Mouse (Mus musculus) midbrain, embryonic 16.5 days (tissue): ENCODE measurements around the gene Pemt. TPM values are rescaled to one million over a fixed set of nuclear protein-coding genes. Genes with fewer than 3 reads are reported as not detected.

Source experiments
- ATAC-seq: fragments of 200-750 bp; cut with Nextera tagmentation; 2 replicates; pipeline ENCODE4 v1.8.0; 2017; ENCODE audit warnings: moderate TSS enrichment
- H3K27ac ChIP-seq: fragments of 300-500 bp; sonication (generic); 2 replicates; pipeline ENCODE4 v1.5.1; 2014; ENCODE audit warnings: mild to moderate bottlenecking, low read length, mixed read lengths
- H3K27me3 ChIP-seq: fragments of 300-500 bp; sonication (generic); 2 replicates; pipeline ENCODE4 v1.6.1; 2014; ENCODE audit warnings: low read depth, low read length, mixed read lengths; ENCODE audit not compliant: control insufficient read depth, insufficient read depth
- H3K36me3 ChIP-seq: fragments of 300-500 bp; sonication (generic); 2 replicates; pipeline ENCODE4 v1.6.1; 2014; ENCODE audit warnings: mild to moderate bottlenecking, low read length, moderate library complexity, mixed read lengths; ENCODE audit not compliant: control insufficient read depth, insufficient read depth
- H3K4me1 ChIP-seq: fragments of 300-500 bp; sonication (generic); 2 replicates; pipeline ENCODE4 v1.6.1; 2014; ENCODE audit warnings: mild to moderate bottlenecking, low read length, mixed read lengths; ENCODE audit not compliant: control insufficient read depth, insufficient read depth
- H3K4me2 ChIP-seq: fragments of 300-500 bp; sonication (generic); 2 replicates; pipeline ENCODE4 v1.6.1; 2014; ENCODE audit warnings: mild to moderate bottlenecking, low read length, mixed read lengths
- H3K4me3 ChIP-seq: fragments of 300-500 bp; sonication (generic); 2 replicates; pipeline ENCODE4 v1.5.1; 2014; ENCODE audit warnings: low read depth, mild to moderate bottlenecking, low read length, moderate library complexity, mixed read lengths
- H3K9ac ChIP-seq: fragments of 300-500 bp; sonication (generic); 2 replicates; pipeline ENCODE4 v1.6.1; 2014; ENCODE audit warnings: low read depth, low read length, mixed read lengths
- H3K9me3 ChIP-seq: fragments of 300-500 bp; sonication (generic); replicated peaks from 2 replicates; pipeline ENCODE4 v1.6.1; 2014; ENCODE audit warnings: mild to moderate bottlenecking, low read length, mixed read lengths; ENCODE audit not compliant: control insufficient read depth, poor library complexity, severe bottlenecking
- WGBS: fragments of 180-500 bp; shearing (Covaris S2); extraction: QIAGEN DNeasy Blood & Tissue Kit; methylation state at CpG from one replicate; pipeline ENCODE4 v1.1.7; 2014; 5-methylcytosine and 5-hydroxymethylcytosine counted together
- polyA plus RNA-seq: library from polyadenylated mRNA; unstranded; fragments of >200 nt; fragmentation: Nextera tagmentation; extraction: Ambion mirVana; gene quantifications from 2 replicates; pipeline ENCODE4 v1.2.1, GENCODE M21; 2015

Pemt gene
- polyA plus RNA-seq, 1 experiment from 2014 or later, result 9.4 TPM

DNA sequence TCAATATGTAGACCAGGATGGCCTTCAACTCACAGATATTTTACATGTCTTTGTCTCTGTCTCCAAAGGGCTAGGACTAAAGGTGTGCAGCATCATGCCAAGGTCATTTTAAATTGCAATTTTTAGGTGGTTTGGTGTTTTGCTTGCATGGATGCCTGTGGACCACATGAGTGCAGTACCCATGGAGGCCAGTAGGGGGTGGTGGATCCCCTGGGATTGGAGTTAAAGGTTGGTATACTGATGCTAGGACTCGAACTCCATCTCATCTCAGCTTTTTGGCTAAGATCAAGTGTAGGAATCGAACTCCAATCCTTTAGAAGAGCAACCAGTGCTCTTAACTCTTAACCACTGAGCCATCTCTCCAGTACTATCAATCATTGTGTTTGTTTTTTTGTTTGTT is 38.3 kb upstream of the Pemt start:
- H3K27me3 ChIP-seq, result no peaks in the 10 kb centered on the region
- H3K4me3 ChIP-seq, result no peak overlapping the region
- H3K4me1 ChIP-seq, result peaks cover 5% of the 10 kb centered on the region
- H3K9me3 ChIP-seq, result no peaks in the 10 kb centered on the region
- H3K9ac ChIP-seq, result no peak overlapping the region
- no peak overlapping the region for H3K27ac ChIP-seq
- no peak overlapping the region for H3K4me2 ChIP-seq
- no peak for ATAC-seq
- whole genome bisulfite sequencing, result 26% methylated on average over 2 of the region's 2 CpGs
- H3K36me3 ChIP-seq, result no peaks in the 10 kb centered on the region

DNA sequence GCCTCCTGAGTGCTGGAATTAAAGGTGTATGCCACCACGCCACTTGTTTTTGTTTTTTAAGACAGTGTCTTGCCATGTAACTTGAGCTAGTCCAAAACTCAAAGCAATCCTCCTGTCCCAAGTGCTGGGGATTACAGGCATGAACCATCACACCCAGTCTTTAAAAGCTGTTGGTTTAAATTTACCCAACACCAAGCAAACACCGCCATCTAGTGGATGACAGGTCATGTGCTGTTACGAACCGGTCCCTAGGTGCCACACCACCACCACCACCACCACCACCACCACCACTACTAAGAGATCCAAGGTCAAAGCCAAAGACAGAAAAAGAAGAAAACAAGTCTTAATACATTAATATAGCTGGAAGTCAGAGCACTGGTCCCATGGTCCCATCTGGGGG is 30.5 kb upstream of the Pemt start:
- WGBS, result 18% methylated on average over 4 of the region's 4 CpGs
- no peaks in the 10 kb centered on the region for H3K4me1 ChIP-seq
- no peaks in the 10 kb centered on the region for H3K9me3 ChIP-seq
- H3K4me2 ChIP-seq, result no peak overlapping the region
- H3K27ac ChIP-seq, result no peak overlapping the region
- no peaks in the 10 kb centered on the region for H3K27me3 ChIP-seq
- H3K9ac ChIP-seq, result no peak overlapping the region
- no peak overlapping the region for H3K4me3 ChIP-seq
- no peaks in the 10 kb centered on the region for H3K36me3 ChIP-seq
- ATAC-seq, result no peak

DNA sequence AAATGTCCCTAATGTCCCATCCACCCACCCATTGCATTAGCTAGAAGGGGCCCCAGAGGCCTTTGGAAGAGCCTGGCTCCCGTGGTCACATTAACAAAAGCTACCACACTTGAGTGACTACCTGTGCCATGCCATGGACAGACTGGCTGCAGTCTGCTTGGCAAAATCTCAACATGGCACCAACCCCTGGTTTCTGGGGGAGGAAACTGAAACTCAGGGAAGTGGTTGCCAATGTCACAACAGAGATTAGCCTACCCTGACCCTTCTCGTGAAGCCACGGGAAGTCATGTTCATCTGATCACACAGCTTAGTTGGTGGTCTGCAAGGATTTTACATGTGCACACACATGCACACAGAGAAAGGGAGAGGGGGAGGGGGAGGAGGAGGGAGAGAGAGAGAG is 29.9 kb upstream of the Pemt start:
- H3K4me3 ChIP-seq, result no peak overlapping the region
- no peaks in the 10 kb centered on the region for H3K27me3 ChIP-seq
- 80% methylated on average over 3 of the region's 3 CpGs for whole genome bisulfite sequencing

DNA sequence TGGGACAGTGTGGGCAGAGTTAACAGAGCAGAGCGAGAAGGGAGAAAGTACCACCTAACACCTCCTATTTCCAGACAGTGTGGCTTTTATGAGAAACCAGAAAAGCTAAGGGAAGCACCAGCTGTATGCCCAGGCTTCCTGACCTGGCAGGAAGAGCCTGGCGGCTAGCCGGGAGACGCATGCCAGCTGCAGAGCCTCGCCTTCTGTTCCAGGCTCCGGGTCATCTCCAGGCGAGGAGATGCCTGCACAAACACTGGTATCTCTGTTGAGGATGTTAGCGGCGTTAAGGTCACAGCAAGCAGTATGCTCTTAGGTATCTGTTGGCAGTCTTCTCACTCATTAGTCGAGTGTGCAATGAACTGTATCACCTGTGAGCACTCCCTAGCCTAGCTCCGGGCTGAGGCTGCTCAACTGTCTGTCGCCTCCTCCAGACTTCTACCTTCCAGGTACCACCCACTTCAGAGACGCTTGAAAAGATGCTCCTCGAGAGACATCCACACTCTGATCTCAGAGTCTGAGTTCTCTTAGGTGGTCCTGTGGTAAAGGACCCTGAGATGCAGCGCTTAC is 27.7 kb upstream of the Pemt start:
- no peaks in the 10 kb centered on the region for H3K4me1 ChIP-seq
- H3K27ac ChIP-seq, result no peak overlapping the region
- no peak overlapping the region for H3K9ac ChIP-seq
- no peaks in the 10 kb centered on the region for H3K9me3 ChIP-seq
- no peak for ATAC-seq
- no peak overlapping the region for H3K4me2 ChIP-seq
- H3K4me3 ChIP-seq, result no peak overlapping the region
- H3K27me3 ChIP-seq, result no peaks in the 10 kb centered on the region
- no peaks in the 10 kb centered on the region for H3K36me3 ChIP-seq
- 73% methylated on average over 15 of the region's 15 CpGs for WGBS

More for the DNA sequence above, 29.9 kb upstream of the Pemt start:
- Histone ChIP-seq H3K4me2 (no peak overlapping the region), H3K9ac (no peak overlapping the region), H3K36me3 (no peaks in the 10 kb centered on the region), H3K4me1 (no peaks in the 10 kb centered on the region), H3K9me3 (no peaks in the 10 kb centered on the region), H3K27ac (no peak overlapping the region)
- ATAC-seq, result no peak

DNA sequence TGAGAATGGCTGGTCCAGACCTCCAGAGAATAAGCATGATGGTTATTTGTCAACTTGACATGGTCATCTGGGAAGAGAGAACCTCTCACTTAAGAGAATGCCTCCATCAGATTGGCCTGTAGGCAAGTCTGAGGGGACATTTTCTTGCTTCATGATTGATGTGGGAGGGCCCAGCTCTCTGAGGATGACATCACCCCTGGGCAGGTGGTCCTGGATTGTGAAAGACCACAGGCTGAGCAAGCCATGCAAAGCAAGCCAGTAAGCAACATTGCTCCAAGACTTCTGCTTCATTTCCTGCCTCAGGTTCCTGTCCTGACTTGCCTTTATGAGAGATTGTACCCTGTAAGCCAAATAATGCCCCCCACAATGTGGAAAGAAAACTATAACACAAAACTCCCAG is 26.8 kb upstream of the Pemt start:
- Histone ChIP-seq H3K4me2 (no peak overlapping the region), H3K27me3 (no peaks in the 10 kb centered on the region)

GRCm38 (mm10) chr11:60071221-60071620 is 24.9 kb upstream of the Pemt start:
- no peak for ATAC-seq
- Histone ChIP-seq H3K4me1 (no peaks in the 10 kb centered on the region), H3K27me3 (no peaks in the 10 kb centered on the region), H3K9ac (no peak overlapping the region), H3K4me3 (no peak overlapping the region), H3K27ac (no peak overlapping the region), H3K9me3 (no peaks in the 10 kb centered on the region), H3K36me3 (no peaks in the 10 kb centered on the region), H3K4me2 (no peak overlapping the region)
- 85% methylated on average over 6 of the region's 6 CpGs for WGBS

More for the DNA sequence above, 26.8 kb upstream of the Pemt start:
- Histone ChIP-seq H3K9me3 (no peaks in the 10 kb centered on the region), H3K36me3 (no peaks in the 10 kb centered on the region), H3K4me1 (no peaks in the 10 kb centered on the region), H3K9ac (no peak overlapping the region), H3K4me3 (no peak overlapping the region), H3K27ac (no peak overlapping the region)
- ATAC-seq, result no peak

DNA sequence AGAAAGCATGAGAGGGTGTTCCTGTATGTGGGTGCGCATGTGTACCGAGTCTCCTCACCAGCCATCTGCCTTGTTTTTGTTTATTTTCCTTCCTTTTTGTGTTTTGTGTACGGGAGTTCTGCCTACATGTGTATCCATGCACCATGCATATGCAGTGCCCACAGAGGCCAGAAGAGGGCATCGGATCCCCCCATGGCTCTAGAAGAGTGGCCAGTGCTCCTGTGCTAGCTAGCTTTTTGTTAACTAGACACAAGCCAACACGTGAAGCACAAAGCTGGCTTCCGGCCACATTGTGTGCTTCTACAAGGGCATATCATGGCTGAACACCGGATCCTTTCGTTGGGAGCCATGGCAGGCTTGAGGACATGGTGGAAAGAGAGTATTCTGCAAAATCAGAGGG is 24.3 kb upstream of the Pemt start:
- Histone ChIP-seq H3K27me3 (no peaks in the 10 kb centered on the region), H3K4me3 (no peak overlapping the region), H3K4me1 (no peaks in the 10 kb centered on the region), H3K4me2 (no peak overlapping the region), H3K36me3 (no peaks in the 10 kb centered on the region), H3K27ac (no peak overlapping the region), H3K9ac (no peak overlapping the region), H3K9me3 (no peaks in the 10 kb centered on the region)
- WGBS, result 35% methylated on average over 8 of the region's 8 CpGs
- ATAC-seq, result no peak

GRCm38 (mm10) chr11:60068631-60069030 is 22.3 kb upstream of the Pemt start:
- ATAC-seq, result no peak
- no peak overlapping the region for H3K4me2 ChIP-seq
- H3K36me3 ChIP-seq, result no peaks in the 10 kb centered on the region
- no peak overlapping the region for H3K9ac ChIP-seq
- H3K27ac ChIP-seq, result no peak overlapping the region
- no peaks in the 10 kb centered on the region for H3K4me1 ChIP-seq
- no peaks in the 10 kb centered on the region for H3K9me3 ChIP-seq
- no peak overlapping the region for H3K4me3 ChIP-seq
- H3K27me3 ChIP-seq, result no peaks in the 10 kb centered on the region

GRCm38 (mm10) chr11:60067646-60068045 is 21.4 kb upstream of the Pemt start:
- WGBS, result 94% methylated on average over 4 of the region's 4 CpGs

More at GRCm38 (mm10) chr11:60067646-60068045, 21.4 kb upstream of the Pemt start:
- no peak overlapping the region for H3K4me2 ChIP-seq
- no peaks in the 10 kb centered on the region for H3K4me1 ChIP-seq
- H3K9ac ChIP-seq, result no peak overlapping the region
- ATAC-seq, result no peak
- no peaks in the 10 kb centered on the region for H3K36me3 ChIP-seq
- no peaks in the 10 kb centered on the region for H3K27me3 ChIP-seq
- no peaks in the 10 kb centered on the region for H3K9me3 ChIP-seq
- no peak overlapping the region for H3K4me3 ChIP-seq
- H3K27ac ChIP-seq, result no peak overlapping the region
